Mouse (Mus musculus) intestine, embryonic 15.5 days (tissue): ENCODE results near the gene Enox1. TPM values are rescaled to one million over a fixed set of nuclear protein-coding genes. Genes with fewer than 3 reads are reported as not detected.

ENCODE experiments used
- ATAC-seq: fragments of 200-750 bp; cut with Nextera tagmentation; 2 replicates; pipeline ENCODE4 v1.8.0; 2017; ENCODE audit warnings: moderate TSS enrichment, moderate library complexity
- H3K27ac ChIP-seq: fragments of 300-500 bp; sonication (generic); 2 replicates; pipeline ENCODE4 v1.5.1; 2015; ENCODE audit warnings: mild to moderate bottlenecking, inconsistent platforms
- H3K27me3 ChIP-seq: fragments of 300-500 bp; sonication (generic); replicated peaks from 2 replicates; pipeline ENCODE4 v1.6.1; 2015; ENCODE audit warnings: inconsistent platforms
- H3K36me3 ChIP-seq: fragments of 300-500 bp; sonication (generic); 2 replicates; pipeline ENCODE4 v1.6.1; 2015; ENCODE audit warnings: inconsistent platforms
- H3K4me1 ChIP-seq: fragments of 300-500 bp; sonication (generic); replicated peaks from 2 replicates; pipeline ENCODE4 v1.6.1; 2015; ENCODE audit warnings: inconsistent platforms
- H3K4me2 ChIP-seq: fragments of 300-500 bp; sonication (generic); replicated peaks from 2 replicates; pipeline ENCODE4 v1.6.1; 2015; ENCODE audit warnings: mild to moderate bottlenecking, inconsistent platforms
- H3K4me3 ChIP-seq: fragments of 300-500 bp; sonication (generic); replicated peaks from 2 replicates; pipeline ENCODE4 v1.5.1; 2015; ENCODE audit warnings: inconsistent platforms
- H3K9ac ChIP-seq: fragments of 300-500 bp; sonication (generic); 2 replicates; pipeline ENCODE4 v1.6.1; 2015; ENCODE audit warnings: inconsistent platforms
- H3K9me3 ChIP-seq: fragments of 300-500 bp; sonication (generic); 2 replicates; pipeline ENCODE4 v1.6.1; 2016; ENCODE audit warnings: inconsistent platforms
- WGBS: fragments of 180-500 bp; shearing (Covaris S2); methylation state at CpG from one replicate; pipeline ENCODE4 v1.1.7; 2015; 5-methylcytosine and 5-hydroxymethylcytosine counted together
- polyA plus RNA-seq: library from polyadenylated mRNA; unstranded; fragments of >200 nt; fragmentation: Nextera tagmentation; extraction: Ambion mirVana; gene quantifications from 2 replicates; pipeline ENCODE4 v1.2.1, GENCODE M21; 2015

The Enox1 gene
- polyA plus RNA-seq, 1 experiment from 2014 or later, result 6.3 TPM

DNA sequence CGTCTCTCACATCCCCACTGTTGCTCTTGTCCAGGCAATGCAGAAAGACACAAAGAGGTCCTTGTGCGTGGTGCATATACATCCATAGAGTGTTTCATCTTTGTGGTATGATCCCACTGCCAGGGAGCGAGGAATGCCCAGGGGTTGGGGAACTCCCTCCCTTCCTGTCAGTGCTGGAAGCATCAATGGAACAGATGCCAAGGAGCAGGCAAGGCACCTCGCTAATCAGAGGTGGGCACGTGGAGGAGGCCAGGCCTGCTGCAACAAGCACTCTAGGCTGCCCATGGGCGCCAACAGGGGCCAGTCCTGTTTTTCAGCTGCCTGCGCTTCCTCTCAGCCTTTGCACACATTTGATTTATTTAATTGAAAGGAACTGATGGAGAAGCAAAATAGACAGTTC is 56.6 kb downstream of the Enox1 start:
- Histone ChIP-seq H3K36me3 (no peaks in the 10 kb centered on the region), H3K9me3 (no peaks in the 10 kb centered on the region), H3K9ac (no peak overlapping the region), H3K4me3 (no peak overlapping the region), H3K27me3 (no peaks in the 10 kb centered on the region), H3K27ac (no peak overlapping the region), H3K4me2 (no peak overlapping the region), H3K4me1 (no peaks in the 10 kb centered on the region)
- 73% methylated on average over 7 of the region's 7 CpGs for WGBS
- no peak for ATAC-seq

DNA sequence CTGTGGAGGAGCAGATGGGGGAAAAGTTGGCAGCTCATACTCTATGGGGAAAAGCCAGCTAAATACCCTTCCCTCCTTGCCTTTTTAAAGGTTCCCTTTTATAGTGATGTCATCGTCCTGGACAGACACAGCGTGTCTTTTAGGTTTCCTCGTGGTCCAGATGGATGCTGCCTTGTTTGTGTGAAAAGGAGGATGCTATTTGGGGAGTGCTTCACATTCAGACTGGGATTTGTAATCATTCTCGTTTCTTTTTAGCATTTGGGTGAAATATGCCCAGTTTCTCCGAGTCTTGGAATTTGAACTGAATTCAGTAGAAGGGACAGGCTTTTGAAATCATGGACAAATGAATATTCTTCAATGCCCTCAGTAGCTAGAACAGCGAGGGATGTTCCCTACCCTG is 58.3 kb downstream of the Enox1 start:
- H3K9ac ChIP-seq, result no peak overlapping the region
- ATAC-seq, result no peak
- no peak overlapping the region for H3K4me3 ChIP-seq
- H3K36me3 ChIP-seq, result no peaks in the 10 kb centered on the region
- no peak overlapping the region for H3K27ac ChIP-seq
- WGBS, result 80% methylated on average over 6 of the region's 6 CpGs
- no peaks in the 10 kb centered on the region for H3K27me3 ChIP-seq
- H3K4me2 ChIP-seq, result no peak overlapping the region
- H3K9me3 ChIP-seq, result no peaks in the 10 kb centered on the region
- no peaks in the 10 kb centered on the region for H3K4me1 ChIP-seq

DNA sequence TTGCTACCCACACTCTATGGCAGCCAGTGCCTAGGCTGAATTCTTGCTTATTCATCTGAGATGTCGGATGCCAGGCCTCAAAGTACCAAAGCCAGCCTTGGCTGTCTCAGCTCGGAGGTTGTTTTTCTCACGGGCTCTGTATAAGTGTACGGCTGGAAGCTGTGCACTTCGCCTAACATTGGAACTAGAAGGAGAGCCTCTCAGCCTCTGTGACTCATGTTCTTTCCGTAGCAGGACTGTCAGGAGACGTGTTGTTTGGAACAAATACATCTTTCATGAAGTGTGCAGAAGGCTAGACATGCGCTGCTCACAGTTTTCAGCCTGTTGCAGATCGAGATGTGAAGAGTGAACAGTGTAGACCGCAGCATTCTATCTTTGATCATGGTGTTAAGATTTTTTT is 68.8 kb downstream of the Enox1 start:
- ATAC-seq, result no peak
- Histone ChIP-seq H3K27ac (no peak overlapping the region), H3K9ac (no peak overlapping the region), H3K4me1 (no peaks in the 10 kb centered on the region), H3K36me3 (no peaks in the 10 kb centered on the region), H3K9me3 (no peaks in the 10 kb centered on the region), H3K4me2 (no peak overlapping the region), H3K4me3 (no peak overlapping the region), H3K27me3 (no peaks in the 10 kb centered on the region)
- 80% methylated on average over 10 of the region's 10 CpGs for WGBS

DNA sequence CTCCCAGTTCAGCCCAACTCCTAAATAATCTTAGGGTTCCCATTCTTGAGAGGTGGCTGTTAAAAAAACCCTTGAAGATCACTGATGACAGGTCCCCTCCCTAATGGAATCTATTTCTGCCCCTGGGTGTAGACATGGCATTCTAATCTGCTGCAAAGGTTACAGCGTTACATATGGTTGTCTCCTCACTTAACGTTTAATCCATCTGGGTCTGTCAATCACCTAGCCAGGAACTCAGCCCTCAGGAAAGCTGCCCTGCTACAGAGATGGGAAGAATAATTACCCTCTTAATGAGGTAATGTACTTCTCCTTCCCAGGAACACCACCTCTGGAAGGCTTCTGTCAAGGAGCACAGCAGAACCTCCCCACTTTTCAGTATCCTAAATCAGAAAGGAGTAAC is 82.2 kb downstream of the Enox1 start:
- ATAC-seq, result no peak
- Histone ChIP-seq H3K9ac (no peak overlapping the region), H3K27ac (no peak overlapping the region), H3K4me1 (no peaks in the 10 kb centered on the region), H3K4me3 (no peak overlapping the region), H3K36me3 (no peaks in the 10 kb centered on the region), H3K4me2 (no peak overlapping the region), H3K27me3 (no peaks in the 10 kb centered on the region), H3K9me3 (no peaks in the 10 kb centered on the region)
- WGBS, result 83% methylated on average over 2 of the region's 2 CpGs

DNA sequence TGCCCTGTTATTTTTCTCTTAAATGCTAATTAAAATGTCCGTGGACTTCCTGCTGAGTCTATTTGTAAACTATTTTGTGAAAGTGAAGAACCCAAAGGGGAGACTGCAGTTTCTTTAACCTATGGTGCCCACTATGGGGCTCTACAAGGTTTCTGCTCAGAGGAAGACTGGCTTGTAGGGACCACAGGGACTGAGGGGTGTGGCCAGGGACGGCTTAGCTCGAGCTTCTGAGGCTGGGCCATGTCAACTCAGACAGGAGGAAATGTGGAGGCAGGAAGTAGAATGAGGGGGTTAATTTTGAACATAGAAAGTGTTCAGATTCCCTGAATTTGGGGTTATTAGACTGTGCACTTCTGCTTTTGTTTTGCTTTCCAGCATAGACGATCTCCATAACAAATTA is 82.8 kb downstream of the Enox1 start:
- Histone ChIP-seq H3K4me1 (no peaks in the 10 kb centered on the region), H3K9ac (no peak overlapping the region), H3K27ac (no peak overlapping the region), H3K4me3 (no peak overlapping the region), H3K4me2 (no peak overlapping the region), H3K9me3 (no peaks in the 10 kb centered on the region), H3K27me3 (no peaks in the 10 kb centered on the region), H3K36me3 (no peaks in the 10 kb centered on the region)
- 33% methylated on average over 4 of the region's 4 CpGs for WGBS
- no peak for ATAC-seq

DNA sequence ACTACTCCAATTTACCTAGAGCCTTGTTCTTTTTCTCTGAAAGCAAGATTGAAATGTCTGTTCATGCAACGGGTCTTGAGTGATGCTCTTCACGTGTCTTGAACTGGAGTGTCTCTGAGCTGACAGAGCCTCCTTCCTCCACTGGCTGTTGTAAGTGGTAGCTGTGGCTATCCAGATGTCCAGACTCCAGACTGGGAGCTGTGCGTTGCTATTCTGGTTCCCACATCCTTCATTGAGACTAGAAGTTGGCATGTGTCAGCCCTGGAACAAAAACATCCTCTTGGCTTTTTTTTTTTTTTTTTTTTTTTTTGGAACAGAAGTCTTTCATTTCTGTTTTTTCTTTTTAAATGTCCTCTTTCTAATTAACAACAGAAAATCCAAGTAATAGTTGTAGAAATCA is 90.4 kb downstream of the Enox1 start:
- H3K4me2 ChIP-seq, result no peak overlapping the region
- no peaks in the 10 kb centered on the region for H3K9me3 ChIP-seq
- no peaks in the 10 kb centered on the region for H3K27me3 ChIP-seq
- H3K4me3 ChIP-seq, result no peak overlapping the region
- H3K36me3 ChIP-seq, result no peaks in the 10 kb centered on the region
- H3K9ac ChIP-seq, result no peak overlapping the region
- no peak for ATAC-seq
- no peaks in the 10 kb centered on the region for H3K4me1 ChIP-seq
- WGBS, result 70% methylated on average over 3 of the region's 3 CpGs
- no peak overlapping the region for H3K27ac ChIP-seq

DNA sequence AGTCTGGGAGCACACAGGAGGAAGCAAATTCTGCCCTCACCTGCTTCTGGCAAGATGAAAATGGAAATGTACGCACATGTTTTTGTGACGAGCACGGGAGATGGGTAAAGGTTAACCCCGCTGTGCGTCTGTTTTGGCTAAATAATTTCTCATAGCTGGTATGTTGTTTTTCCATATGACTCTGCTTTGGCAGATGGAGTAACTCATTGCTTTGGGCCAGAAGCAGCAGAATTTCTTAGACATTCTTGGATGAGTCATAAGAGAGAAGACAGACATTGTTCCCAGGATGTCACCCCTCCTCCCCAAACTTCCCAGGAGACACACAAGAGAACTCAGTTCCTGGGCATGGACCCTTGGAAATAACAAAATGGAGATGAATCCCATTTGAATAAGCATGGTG is 91.9 kb downstream of the Enox1 start:
- ATAC-seq, result no peak
- H3K4me2 ChIP-seq, result no peak overlapping the region
- no peaks in the 10 kb centered on the region for H3K36me3 ChIP-seq
- WGBS, result 49% methylated on average over 5 of the region's 5 CpGs
- H3K27me3 ChIP-seq, result no peaks in the 10 kb centered on the region
- H3K27ac ChIP-seq, result no peak overlapping the region
- no peaks in the 10 kb centered on the region for H3K9me3 ChIP-seq
- no peak overlapping the region for H3K9ac ChIP-seq
- H3K4me3 ChIP-seq, result no peak overlapping the region
- no peaks in the 10 kb centered on the region for H3K4me1 ChIP-seq

DNA sequence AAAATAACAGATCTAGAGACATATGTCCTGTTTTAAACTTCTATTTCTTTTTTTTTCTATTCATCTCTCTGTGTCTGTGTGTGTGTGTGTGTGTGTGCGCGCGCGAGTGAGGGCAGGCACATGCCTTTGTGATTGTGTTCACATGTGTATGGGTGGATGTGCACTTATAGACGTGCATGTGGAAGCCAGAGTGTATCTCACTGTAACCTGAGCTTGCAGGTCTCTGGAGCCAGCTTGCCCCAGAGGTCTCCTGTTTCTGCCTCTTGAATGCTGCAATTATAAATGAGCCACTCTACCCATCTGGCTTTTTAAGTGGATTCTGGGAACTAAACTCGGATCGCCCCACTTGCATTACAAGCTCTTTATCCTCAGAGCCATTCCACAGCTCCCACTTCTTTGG is 92.4 kb downstream of the Enox1 start:
- H3K9me3 ChIP-seq, result no peaks in the 10 kb centered on the region
- H3K36me3 ChIP-seq, result no peaks in the 10 kb centered on the region
- no peaks in the 10 kb centered on the region for H3K27me3 ChIP-seq
- WGBS, result 63% methylated on average over 7 of the region's 7 CpGs
- no peak overlapping the region for H3K4me2 ChIP-seq
- H3K4me3 ChIP-seq, result no peak overlapping the region
- no peaks in the 10 kb centered on the region for H3K4me1 ChIP-seq
- no peak for ATAC-seq
- H3K9ac ChIP-seq, result no peak overlapping the region
- H3K27ac ChIP-seq, result no peak overlapping the region

DNA sequence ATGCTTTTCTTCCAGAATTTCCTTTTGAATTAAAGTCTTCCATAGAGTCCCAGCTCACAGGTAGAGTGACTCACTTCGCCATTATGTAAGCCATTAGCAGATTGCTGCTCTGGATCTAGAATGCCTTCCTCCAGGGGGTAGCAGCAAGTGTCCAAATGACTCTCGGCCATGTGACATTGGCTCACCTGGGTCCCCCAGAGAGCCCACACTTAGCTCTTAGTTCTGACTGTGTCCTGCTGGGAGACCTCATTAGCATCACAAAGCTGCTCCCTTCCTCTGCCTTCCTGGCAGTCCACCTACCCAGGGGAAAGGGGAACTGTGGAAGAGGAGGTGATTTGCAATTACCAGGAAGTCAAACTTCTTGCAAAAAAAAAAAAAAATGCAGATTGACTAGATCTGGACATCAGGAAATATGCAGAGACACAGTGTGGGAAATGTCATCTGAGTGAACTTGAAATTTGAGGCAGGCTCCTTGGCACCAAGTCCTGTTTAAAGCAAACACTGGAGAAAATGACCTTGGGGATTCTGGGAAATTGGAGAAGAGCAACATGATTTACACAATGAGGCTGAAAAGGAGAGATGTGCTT is 94.2 kb downstream of the Enox1 start:
- H3K9ac ChIP-seq, result no peak overlapping the region
- no peak overlapping the region for H3K4me2 ChIP-seq
- H3K27me3 ChIP-seq, result no peaks in the 10 kb centered on the region
- H3K36me3 ChIP-seq, result no peaks in the 10 kb centered on the region
- no peak overlapping the region for H3K27ac ChIP-seq
- H3K9me3 ChIP-seq, result no peaks in the 10 kb centered on the region
- WGBS, result 72% methylated on average over 2 of the region's 2 CpGs
- ATAC-seq, result no peak
- H3K4me3 ChIP-seq, result no peak overlapping the region
- 0 out of 2 replicates have a peak, but pooled peaks cover 4% of the 10 kb centered on the region for H3K4me1 ChIP-seq

DNA sequence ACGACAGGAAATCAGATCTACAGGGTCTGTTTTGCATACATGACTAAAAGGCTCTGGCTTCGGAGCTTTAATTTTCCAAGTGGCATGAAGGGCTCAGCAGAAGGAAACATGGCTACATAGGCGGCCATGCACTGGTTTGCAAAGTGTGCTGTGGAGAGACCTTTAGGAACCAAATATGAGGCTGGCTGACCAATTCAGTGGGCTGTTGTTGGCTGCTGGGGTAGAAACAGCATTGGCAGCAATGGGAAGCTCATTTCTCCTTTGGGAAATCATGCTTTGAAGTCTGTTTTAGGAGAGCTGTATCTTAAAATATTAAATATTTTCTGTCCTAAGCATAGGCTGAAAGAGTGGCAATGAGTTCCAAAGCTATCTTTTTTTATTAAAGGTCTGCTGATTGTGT is 98.6 kb downstream of the Enox1 start:
- Histone ChIP-seq H3K27me3 (no peaks in the 10 kb centered on the region), H3K36me3 (no peaks in the 10 kb centered on the region), H3K4me1 (0 out of 2 replicates have a peak, but pooled peaks cover 4% of the 10 kb centered on the region), H3K9ac (no peak overlapping the region), H3K4me3 (no peak overlapping the region), H3K9me3 (no peaks in the 10 kb centered on the region), H3K27ac (no peak overlapping the region), H3K4me2 (no peak overlapping the region)
- no peak for ATAC-seq
- WGBS, result 46% methylated on average over 3 of the region's 3 CpGs

DNA sequence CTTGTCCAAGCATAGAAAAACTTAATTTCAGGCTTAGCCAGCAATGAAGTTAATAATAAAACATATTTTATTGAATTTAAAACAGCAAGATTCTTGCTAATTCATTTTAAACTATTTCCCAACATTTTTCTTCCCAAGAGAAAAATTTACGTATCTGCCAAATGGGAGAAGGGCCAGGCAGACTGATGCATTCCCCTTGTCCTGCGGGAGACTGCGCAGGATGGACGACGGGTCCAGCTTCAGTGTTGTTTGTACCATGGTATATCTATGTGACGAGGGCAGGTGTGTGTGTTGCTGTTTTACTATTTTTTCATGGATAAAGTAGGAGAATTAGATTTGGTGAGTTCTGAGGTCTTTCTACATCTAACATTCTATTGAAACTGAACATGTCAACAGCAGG is 99.1 kb downstream of the Enox1 start:
- ATAC-seq, result no peak
- Histone ChIP-seq H3K4me1 (0 out of 2 replicates have a peak, but pooled peaks cover 4% of the 10 kb centered on the region), H3K27ac (no peak overlapping the region), H3K4me2 (no peak overlapping the region), H3K27me3 (no peaks in the 10 kb centered on the region), H3K9me3 (no peaks in the 10 kb centered on the region), H3K9ac (no peak overlapping the region), H3K4me3 (no peak overlapping the region), H3K36me3 (no peaks in the 10 kb centered on the region)
- 84% methylated on average over 6 of the region's 6 CpGs for WGBS

DNA sequence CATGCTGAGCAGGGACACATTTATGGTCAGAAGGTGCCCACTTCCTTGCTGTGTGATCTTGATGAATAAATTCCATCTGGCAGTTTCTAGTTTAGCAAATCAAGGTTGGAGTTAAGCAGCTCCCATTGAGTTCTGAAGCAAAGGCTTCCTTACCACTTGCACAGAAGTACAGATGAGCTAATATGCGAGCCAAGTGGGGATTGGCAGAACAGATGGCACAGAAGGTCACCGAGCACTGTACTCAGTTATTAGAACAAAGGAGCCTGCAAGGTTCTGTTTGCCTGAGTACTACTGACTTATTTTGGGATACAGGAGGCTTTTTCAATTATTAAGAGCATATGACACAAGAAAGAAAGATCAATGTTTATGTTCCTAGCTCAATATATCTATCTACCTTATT is 100.4 kb downstream of the Enox1 start:
- 0 out of 2 replicates have a peak, but pooled peaks cover 4% of the 10 kb centered on the region for H3K4me1 ChIP-seq
- WGBS, result 76% methylated on average over 2 of the region's 2 CpGs
- no peak for ATAC-seq
- no peak overlapping the region for H3K9ac ChIP-seq
- H3K27ac ChIP-seq, result no peak overlapping the region
- no peaks in the 10 kb centered on the region for H3K9me3 ChIP-seq
- no peak overlapping the region for H3K4me2 ChIP-seq
- H3K36me3 ChIP-seq, result no peaks in the 10 kb centered on the region
- H3K4me3 ChIP-seq, result no peak overlapping the region
- H3K27me3 ChIP-seq, result no peaks in the 10 kb centered on the region

DNA sequence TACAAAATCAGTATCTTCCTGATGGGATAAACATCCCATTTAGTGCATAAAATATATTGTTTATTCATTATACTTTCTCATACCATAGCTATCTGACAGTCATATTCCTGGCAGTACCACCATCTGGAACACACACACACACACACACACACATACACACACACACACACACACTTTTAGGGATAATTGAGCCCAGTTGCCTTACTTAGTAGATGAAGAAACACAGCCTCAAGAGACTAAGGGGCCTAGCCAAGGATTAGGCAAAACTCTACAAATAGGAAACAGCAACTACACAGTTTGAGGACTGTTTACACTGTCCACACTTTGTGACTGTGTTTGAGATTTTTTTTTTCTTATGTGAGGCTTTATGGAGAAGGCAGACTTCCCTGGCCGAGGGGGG is 100.9 kb downstream of the Enox1 start:
- no peaks in the 10 kb centered on the region for H3K27me3 ChIP-seq
- no peak overlapping the region for H3K9ac ChIP-seq
- no peak overlapping the region for H3K27ac ChIP-seq
- H3K36me3 ChIP-seq, result no peaks in the 10 kb centered on the region
- ATAC-seq, result no peak
- WGBS, result 60% methylated on average over 1 of the region's 1 CpGs
- 0 out of 2 replicates have a peak, but pooled peaks cover 4% of the 10 kb centered on the region for H3K4me1 ChIP-seq
- no peaks in the 10 kb centered on the region for H3K9me3 ChIP-seq
- no peak overlapping the region for H3K4me2 ChIP-seq
- no peak overlapping the region for H3K4me3 ChIP-seq
